Mouse (Mus musculus) liver, embryonic 14.5 days (tissue): ENCODE data around the gene Nanos3. TPM values are rescaled to one million over a fixed set of nuclear protein-coding genes. Genes with fewer than 3 reads are reported as not detected.

ENCODE experiments used
- ATAC-seq: fragments of 200-750 bp; cut with Nextera tagmentation; 2 replicates; pipeline ENCODE4 v1.8.0; 2017; ENCODE audit warnings: moderate number of reproducible peaks, mild to moderate bottlenecking, moderate library complexity; ENCODE audit not compliant: insufficient read depth
- DNase-seq, 3 experiments: peaks; one replicate each; pipeline ENCODE4 v3.0.0-alpha.2; 2012 to 2013; ENCODE audit warnings: low read depth in 3 of 3, low spot score in 3 of 3
- H3K27ac ChIP-seq: fragments of 300-500 bp; sonication (generic); 2 replicates; pipeline ENCODE4 v1.5.1; 2014; ENCODE audit warnings: moderate library complexity, mild to moderate bottlenecking, control low read depth, inconsistent platforms
- H3K27me3 ChIP-seq: fragments of 300-500 bp; sonication (generic); 2 replicates; pipeline ENCODE4 v1.6.1; 2014; ENCODE audit warnings: mild to moderate bottlenecking, low read length, moderate library complexity; ENCODE audit not compliant: control insufficient read depth, insufficient read depth
- H3K36me3 ChIP-seq: fragments of 300-500 bp; sonication (generic); replicated peaks from 2 replicates; pipeline ENCODE4 v1.6.1; 2014; ENCODE audit warnings: low read depth; ENCODE audit not compliant: control insufficient read depth, insufficient read depth
- H3K4me1 ChIP-seq, 2 experiments: fragments of 200-500 bp in 1 of 2; fragments of 300-500 bp in 1 of 2; sonication (generic) in 1 of 2; replicated peaks; 2 replicates each; pipeline ENCODE4 v1.6.1; 2012 to 2014; ENCODE audit warnings: antibody characterized with exemption in 1 of 2, inconsistent platforms in 1 of 2, low read length in 1 of 2; ENCODE audit not compliant: control insufficient read depth in 2 of 2, insufficient read depth in 2 of 2
- H3K4me2 ChIP-seq: fragments of 300-500 bp; sonication (generic); 2 replicates; pipeline ENCODE4 v1.6.1; 2014; ENCODE audit warnings: low read depth, mild to moderate bottlenecking, control low read depth, moderate library complexity
- H3K4me3 ChIP-seq, 2 experiments: fragments of 200-500 bp in 1 of 2; fragments of 300-500 bp in 1 of 2; sonication (generic) in 1 of 2; 2 replicates each; pipeline ENCODE4 v1.5.1; 2012 to 2014; ENCODE audit warnings: low read depth in 2 of 2, low read length in 2 of 2, mild to moderate bottlenecking in 2 of 2, control low read depth in 1 of 2, inconsistent platforms in 1 of 2, moderate library complexity in 1 of 2; ENCODE audit not compliant: insufficient read depth in 1 of 2
- H3K9ac ChIP-seq: fragments of 300-500 bp; sonication (generic); replicated peaks from 2 replicates; pipeline ENCODE4 v1.6.1; 2014; ENCODE audit warnings: mild to moderate bottlenecking, control low read depth, moderate library complexity
- H3K9me3 ChIP-seq: fragments of 300-500 bp; sonication (generic); 2 replicates; pipeline ENCODE4 v1.6.1; 2016; ENCODE audit warnings: low read length, mixed read lengths; ENCODE audit not compliant: control insufficient read depth
- CTCF ChIP-seq: IDR thresholded peaks from 2 replicates; pipeline ENCODE4 v1.5.1; 2016; ENCODE audit warnings: antibody characterized with exemption, low read depth, control low read depth
- EP300 ChIP-seq: IDR thresholded peaks from 2 replicates; pipeline ENCODE4 v1.6.1; 2016; ENCODE audit warnings: antibody characterized with exemption, low read depth
- WGBS: fragments of 180-500 bp; shearing (Covaris S2); extraction: QIAGEN DNeasy Blood & Tissue Kit; methylation state at CpG from one replicate; pipeline ENCODE4 v1.1.7; 2014; ENCODE audit not compliant: insufficient replicate concordance; 5-methylcytosine and 5-hydroxymethylcytosine counted together
- polyA plus RNA-seq, 2 experiments: library from polyadenylated mRNA; depleted of rRNA in 1 of 2; stranded (reverse) in 1 of 2; unstranded in 1 of 2; fragments of >200 nt; fragmentation: Nextera tagmentation in 1 of 2; extraction: Ambion mirVana in 1 of 2; gene quantifications; 2 replicates each; pipeline versions ENCODE4 v1.2.1 to v1.2.3; 2012 to 2014

Gene Nanos3
- polyA plus RNA-seq, 2 experiments, result 0.12 TPM; not detected in 1

DNA sequence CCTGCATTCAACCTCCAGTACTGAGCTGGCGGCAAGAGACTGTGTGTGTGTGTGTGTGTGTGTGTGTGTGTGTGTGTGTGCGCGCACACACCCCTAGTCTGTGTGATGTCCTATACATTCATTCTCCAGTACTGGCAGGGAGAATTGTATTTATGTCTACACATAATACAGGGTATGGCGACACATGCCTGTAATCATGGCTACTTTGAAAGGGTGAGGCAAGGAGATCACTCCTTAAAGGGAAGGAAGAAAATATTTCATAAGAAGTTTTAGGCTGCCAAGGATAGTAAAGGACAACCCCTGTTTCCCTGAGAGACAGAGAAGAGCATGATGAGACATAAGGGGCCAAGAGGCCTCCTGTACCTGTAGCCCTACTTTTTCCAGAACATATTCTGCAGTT is 27.4 kb downstream of the Nanos3 start:
- H3K27me3 ChIP-seq, result no peaks in the 10 kb centered on the region
- no peak overlapping the region for H3K4me3 ChIP-seq
- no peak overlapping the region for H3K27ac ChIP-seq
- no peaks in the 10 kb centered on the region for H3K36me3 ChIP-seq
- H3K9me3 ChIP-seq, result no peaks in the 10 kb centered on the region
- 68% methylated on average over 4 of the region's 4 CpGs for WGBS
- DNase-seq (no peak), ATAC-seq (no peak)
- H3K4me1 ChIP-seq, result no peaks in the 10 kb centered on the region
- TF ChIP-seq EP300, result no peak
- TF ChIP-seq CTCF, result no peak
- H3K4me2 ChIP-seq, result no peak overlapping the region
- H3K9ac ChIP-seq, result no peak overlapping the region

DNA sequence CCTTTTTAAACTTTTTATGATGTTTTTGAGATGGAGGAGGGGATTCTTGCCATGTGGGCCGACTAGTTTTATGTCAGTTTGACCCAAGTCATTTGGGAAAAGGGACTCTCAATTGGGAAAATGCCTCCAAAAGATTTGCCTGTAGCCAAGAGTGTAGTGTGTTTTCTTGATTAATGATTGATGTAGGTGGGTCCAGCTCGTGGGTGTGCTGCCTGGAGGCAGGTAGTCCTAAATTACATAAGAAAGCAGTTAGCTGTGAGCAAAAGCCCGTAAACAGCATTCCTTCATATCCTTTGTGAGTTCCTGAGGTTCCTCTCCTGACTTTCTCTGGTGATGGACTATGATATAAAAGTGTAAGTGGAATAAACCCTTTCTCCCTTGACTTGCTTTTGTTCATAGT is 35.8 kb downstream of the Nanos3 start:
- H3K27ac ChIP-seq, result no peak overlapping the region
- ATAC-seq (no peak), DNase-seq (no peak)
- TF ChIP-seq EP300, result no peak
- no peak for TF ChIP-seq CTCF
- no peak overlapping the region for H3K4me2 ChIP-seq
- H3K4me1 ChIP-seq, result peaks cover 6 to 11% of the 10 kb centered on the region in 2 experiments
- H3K9me3 ChIP-seq, result no peaks in the 10 kb centered on the region
- no peaks in the 10 kb centered on the region for H3K36me3 ChIP-seq
- WGBS, result 55% methylated on average over 3 of the region's 3 CpGs
- H3K27me3 ChIP-seq, result no peaks in the 10 kb centered on the region
- no peak overlapping the region for H3K4me3 ChIP-seq
- H3K9ac ChIP-seq, result no peak overlapping the region

DNA sequence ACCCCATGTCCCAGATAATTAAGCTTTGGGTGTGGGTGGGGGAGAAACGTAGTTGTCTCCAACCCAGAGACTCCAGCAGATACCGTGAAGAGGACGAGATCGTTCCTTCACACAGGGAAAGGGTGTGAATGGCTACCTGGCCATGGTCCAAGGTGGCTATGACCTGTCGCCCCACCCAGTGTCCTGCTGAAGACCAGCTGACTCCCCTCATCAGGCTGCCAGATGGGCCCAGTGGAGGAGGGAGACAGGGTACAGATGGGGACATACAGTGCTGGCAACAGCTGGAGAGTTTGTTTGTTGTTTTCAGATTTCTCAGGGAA is 36.5 kb downstream of the Nanos3 start:
- Histone ChIP-seq H3K9ac (no peak overlapping the region), H3K9me3 (no peaks in the 10 kb centered on the region), H3K27me3 (no peaks in the 10 kb centered on the region), H3K4me2 (no peak overlapping the region), H3K4me3 (no peak overlapping the region), H3K4me1 (peaks cover 6 to 11% of the 10 kb centered on the region in 2 experiments), H3K36me3 (no peaks in the 10 kb centered on the region; the same call in 1 of the 2 replicates), H3K27ac (no peak overlapping the region)
- DNase-seq (no peak), ATAC-seq (no peak)
- WGBS, result 81% methylated on average over 5 of the region's 5 CpGs
- TF ChIP-seq CTCF (no peak), EP300 (no peak)

DNA sequence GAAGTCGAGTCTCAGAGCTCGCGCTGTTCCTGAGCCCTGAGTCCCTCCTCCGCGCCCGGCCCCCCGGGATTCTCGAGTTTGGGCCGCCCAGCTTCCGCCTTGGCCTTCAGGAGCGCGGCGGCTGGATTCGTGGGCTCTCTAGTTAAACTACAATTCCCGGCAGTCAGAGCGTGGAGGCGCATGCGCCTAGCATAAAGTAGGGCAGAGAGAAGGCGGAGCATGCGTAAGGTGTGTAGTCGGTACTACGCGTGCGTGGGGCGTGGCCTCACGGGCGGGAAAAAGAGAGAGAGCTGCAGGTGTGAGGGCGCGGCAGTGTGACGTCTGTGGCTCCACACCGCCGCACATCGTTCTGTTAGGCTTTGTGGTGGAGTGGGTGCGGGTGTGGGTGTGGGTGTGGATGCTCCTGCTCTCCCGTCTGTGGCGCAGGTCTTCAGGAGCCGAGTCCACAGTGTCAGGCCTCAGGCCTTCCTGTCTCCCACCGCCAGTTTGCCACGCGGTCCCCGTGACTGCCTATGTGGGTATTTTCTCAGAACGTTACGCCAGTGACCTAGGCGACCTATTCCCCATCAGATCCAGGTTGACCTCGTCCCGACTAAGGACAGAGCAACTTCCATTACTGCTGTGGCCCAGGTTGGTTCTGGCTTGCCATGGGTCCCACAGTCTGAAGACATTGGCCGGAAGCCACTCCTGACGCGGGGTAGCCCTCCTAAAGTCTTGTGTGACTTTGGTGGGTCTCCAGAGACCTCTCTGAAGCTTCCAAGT is 37.1 kb downstream of the Nanos3 start, which contains the start of the genes Cc2d1a and 4930432K21Rik:
Gene Cc2d1a (minus strand): TSS at position 168 of the 762 bp plus-strand sequence.
Gene 4930432K21Rik (plus strand): TSS at position 257 of the 762 bp plus-strand sequence.
- Histone ChIP-seq H3K9me3 (no peaks in the 10 kb centered on the region), H3K4me3 (peak within 1 kb of the TSS; percentile 56 to 73), H3K4me2 (peak within 1 kb of the TSS; percentile 94), H3K27me3 (no peaks in the 10 kb centered on the region), H3K4me1 (peaks cover 6 to 11% of the 10 kb centered on the region in 2 experiments), H3K36me3 (peaks cover 3% of the 10 kb centered on the region), H3K9ac (peak within 1 kb of the TSS; percentile 78), H3K27ac (no peak within 1 kb of the TSS)
- ATAC-seq, result peak; percentile 90
- WGBS, result 16% methylated on average over 49 of the region's 49 CpGs
- no peak for TF ChIP-seq EP300
- DNase-seq, result peak; percentile 87 to 90 (median 89)

DNA sequence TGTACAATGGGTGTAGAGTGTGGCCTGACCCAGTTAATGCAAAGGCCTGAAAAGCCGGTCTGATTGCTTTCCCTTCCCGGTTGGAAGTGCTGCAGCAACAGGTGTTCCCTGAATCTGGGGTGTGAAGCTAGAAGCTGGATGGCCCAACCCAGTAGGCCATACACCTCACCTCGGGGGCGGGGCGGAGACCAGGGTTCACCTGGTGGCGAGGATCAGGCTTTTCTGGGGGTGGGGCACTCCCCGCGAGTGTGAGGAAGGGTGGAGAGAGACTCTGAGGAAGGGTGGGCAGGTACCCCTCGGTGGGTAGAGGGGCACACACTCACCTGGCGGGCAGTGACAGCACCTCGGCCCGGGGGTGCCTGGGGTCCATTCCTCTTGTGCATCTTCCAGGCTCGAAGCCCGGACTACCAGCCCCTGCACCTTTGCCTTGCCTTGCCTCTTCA is 37.7 kb downstream of the Nanos3 start:
- 8% methylated on average over 14 of the region's 14 CpGs for WGBS
- H3K9ac ChIP-seq, result peak overlapping the region; percentile 78
- H3K27ac ChIP-seq, result no peak overlapping the region
- peaks cover 3% of the 10 kb centered on the region for H3K36me3 ChIP-seq
- ATAC-seq (peak; percentile 42), DNase-seq (no peak)
- H3K4me2 ChIP-seq, result peak overlapping the region; percentile 94
- H3K4me3 ChIP-seq, result peak overlapping the region; percentile 56 to 73
- H3K27me3 ChIP-seq, result no peaks in the 10 kb centered on the region
- no peak for TF ChIP-seq EP300
- TF ChIP-seq CTCF, result no peak
- peaks cover 6 to 11% of the 10 kb centered on the region in 2 experiments for H3K4me1 ChIP-seq
- no peaks in the 10 kb centered on the region for H3K9me3 ChIP-seq
